Mouse (Mus musculus) spleen, adult 12 weeks (tissue): Measurements from ENCODE around the gene Cox16.
"Not testable (repeated sequence)": the region's sequence is repeated elsewhere in the genome, so short reads cannot be mapped to it uniquely, and the experiment has no call there.

ENCODE experiments used
- DNase-seq: peaks from one replicate; pipeline ENCODE4 v3.0.0; 2022; ENCODE audit warnings: low spot score

Gene Cox16

DNA sequence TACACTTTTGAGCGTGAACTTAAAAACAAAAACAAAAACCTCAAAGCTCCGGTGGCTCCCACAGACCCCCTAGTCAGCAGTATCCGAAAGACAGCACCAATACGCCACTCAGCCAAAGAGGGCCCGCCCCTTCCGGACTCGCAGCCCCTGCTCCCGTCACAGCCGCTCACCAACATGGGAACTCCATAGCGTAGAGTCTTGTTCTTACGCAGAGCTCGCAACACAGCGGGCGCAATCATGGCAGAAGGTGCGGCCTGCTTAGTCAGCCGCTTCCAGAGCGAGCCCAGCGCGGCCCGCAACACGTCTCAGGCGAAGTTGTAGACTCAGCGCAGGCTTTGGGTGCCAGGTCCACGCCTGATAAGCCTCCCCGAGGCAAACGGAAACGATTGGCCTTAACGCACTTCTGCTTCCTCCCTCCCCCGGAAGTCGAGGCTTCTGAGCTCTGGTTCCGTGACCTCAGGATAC is at the start of gene Cox16:
Cox16 (minus strand) TSS at position 401 of the 465 bp plus-strand sequence.
- DNase-seq, result peak; percentile 69

GRCm38 (mm10) chr12:81533029-81533419 is 48.1 kb upstream of the Cox16 start:
- no peak for DNase-seq

- DNase-seq, result peak; percentile 61
Observed at GRCm38 (mm10) chr12:81532316-81533028, 47.5 kb upstream of the Cox16 start, which contains the start of the genes Gm20498 and Synj2bp. TSS of gene Gm20498 (minus strand) at chr12:81532905. TSS of gene Synj2bp (minus strand) at chr12:81532911.

DNA sequence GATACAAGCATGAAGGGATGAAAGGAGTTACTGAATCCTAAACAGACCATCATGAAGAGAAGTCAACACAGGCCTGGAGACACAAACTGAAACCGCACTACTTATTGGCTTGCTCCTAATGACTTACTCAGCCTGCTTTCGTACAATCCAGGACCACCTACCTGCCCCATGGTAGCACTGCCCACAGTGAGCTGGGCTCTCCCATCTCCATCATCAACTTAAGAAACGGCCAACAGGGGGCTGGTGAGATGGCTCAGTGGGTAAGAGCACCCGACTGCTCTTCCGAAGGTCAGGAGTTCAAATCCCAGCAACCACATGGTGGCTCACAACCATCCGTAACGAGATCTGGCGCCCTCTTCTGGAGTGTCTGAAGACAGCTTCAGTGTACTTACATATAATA is 45.7 kb upstream of the Cox16 start:
- DNase-seq, result not testable (repeated sequence)

DNA sequence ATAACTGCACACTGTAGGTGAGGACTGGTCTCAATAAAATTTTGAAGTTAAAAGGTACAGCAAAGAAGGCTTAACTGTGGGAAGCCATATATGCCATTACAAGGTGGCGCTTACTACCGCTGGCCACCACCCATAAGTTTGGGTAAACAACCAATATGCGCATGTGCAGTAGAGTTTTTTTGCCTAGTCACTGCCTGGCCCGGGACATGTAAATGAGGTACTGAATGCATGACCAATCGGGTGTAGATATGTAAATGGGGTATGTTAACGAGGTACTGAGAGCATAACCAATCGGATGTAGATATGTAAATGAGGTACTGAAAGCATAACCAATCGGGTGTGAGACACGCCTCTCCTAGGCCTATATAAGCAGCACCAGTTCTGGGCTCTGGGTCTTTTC is 12.0 kb upstream of the Cox16 start:
- not testable (repeated sequence) for DNase-seq

DNA sequence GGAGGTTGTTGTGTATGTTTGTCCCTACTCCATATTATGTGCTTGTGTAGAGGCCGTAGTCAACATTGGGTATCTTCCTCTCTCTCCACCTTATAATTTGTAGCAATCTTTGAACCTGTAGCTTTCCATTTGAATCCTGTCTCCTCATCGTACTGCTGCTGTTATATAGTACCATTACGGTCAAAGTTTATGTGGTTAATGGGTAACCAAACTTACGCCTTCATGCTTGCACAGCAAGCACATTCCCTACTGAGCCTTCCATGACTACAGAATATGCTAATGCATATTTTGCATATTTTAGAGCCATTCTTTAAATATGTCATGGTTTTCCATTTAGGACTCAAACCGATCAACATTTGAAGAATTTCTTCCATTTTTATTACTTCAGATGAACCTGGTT is 5.6 kb upstream of the Cox16 start:
- no peak for DNase-seq

- no peak for DNase-seq
Observed at GRCm38 (mm10) chr12:81485311-81485710, 384 bp upstream of the Cox16 start.

GRCm38 (mm10) chr12:81484212-81484611 is 715 bp downstream of the Cox16 start:
- DNase-seq, result no peak

DNA sequence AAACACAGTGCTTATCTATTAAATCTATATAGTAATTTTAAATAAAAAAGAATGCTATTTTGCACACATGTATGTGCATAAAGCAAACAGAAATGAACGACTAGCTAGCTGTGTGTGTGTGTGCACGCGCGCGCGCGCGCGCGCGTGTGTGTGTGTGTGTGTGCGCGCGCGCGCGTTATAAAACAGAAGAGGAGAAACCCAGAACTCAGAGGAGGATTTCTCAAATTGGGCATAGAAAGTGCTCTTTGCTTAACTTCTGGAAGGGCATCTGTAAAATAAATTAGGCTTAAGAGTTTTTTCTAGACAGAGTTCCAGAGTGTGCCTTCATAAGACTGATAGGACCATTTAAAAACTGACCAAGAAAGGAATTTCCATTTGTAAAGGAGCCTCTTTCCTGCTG is 1.3 kb downstream of the Cox16 start:
- no peak for DNase-seq

DNA sequence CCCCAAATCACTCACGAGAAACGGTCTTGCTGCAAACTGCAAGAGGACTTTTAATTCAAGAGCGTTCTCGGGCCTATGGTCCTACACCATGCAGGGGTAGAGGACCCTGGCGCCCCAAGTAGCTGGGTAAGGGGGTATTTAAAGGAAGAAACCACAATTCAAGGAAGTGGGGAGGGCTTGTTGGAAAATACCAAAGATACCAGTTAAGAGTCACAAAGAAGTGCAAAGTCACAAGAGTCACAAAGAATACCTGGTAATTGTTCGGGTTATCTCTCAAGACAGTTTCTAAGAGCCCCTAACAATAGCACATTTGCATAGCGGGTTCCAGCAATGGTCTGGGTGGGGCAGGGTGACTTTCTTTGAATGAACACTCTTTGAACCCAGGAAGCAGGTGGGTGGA is 25.9 kb downstream of the Cox16 start:
- not testable (repeated sequence) for DNase-seq

GRCm38 (mm10) chr12:81438985-81439384 is 45.9 kb downstream of the Cox16 start:
- not testable (repeated sequence) for DNase-seq

- not testable (repeated sequence) for DNase-seq
Observed at GRCm38 (mm10) chr12:81434778-81435177, 50.1 kb downstream of the Cox16 start.

GRCm38 (mm10) chr12:81421846-81422245 is 63.1 kb downstream of the Cox16 start, which contains the start of gene Adam4:
TSS of gene Adam4 (minus strand) at chr12:81421946.
- DNase-seq, result no peak

DNA sequence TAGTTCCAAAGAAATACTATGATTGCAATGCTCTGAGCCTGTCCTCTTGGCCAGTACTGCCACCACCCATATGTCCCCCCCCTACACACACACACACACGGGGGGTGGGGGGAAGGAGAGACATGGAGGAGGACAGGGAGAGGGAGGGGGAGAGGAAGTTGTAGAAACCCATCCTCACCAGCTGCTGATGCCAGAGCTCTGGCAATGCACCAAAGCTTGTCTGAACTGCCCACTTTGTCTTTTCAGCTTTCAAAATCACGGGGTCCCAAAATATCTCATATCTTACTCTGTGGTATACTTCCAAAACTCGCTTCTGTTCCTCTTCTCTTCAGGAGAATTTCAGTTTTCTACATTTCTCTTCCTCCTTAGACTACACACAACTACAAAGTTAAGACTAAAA is 71.7 kb downstream of the Cox16 start:
- no peak for DNase-seq

- no peak for DNase-seq
Observed at GRCm38 (mm10) chr12:81408966-81409365, 76.0 kb downstream of the Cox16 start.

DNA sequence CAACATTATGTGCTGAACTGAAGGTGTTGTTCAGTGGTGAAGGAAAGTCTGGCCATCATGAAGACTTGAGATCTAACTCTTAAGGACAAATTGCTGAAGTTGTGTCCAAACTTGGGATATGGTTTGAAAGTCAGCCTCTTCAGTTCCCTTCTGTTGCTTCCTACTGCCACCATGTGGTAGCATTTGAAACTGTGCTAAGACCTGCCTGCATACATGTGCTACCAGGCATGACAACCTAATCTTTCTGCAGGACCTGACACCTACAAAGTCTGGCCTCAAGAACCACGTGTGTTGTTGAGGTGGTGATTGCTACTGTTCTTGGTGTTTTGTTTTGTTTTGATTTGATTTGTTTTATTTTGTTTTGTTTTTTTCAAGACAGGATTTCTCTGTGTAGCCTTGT is 82.7 kb downstream of the Cox16 start:
- no peak for DNase-seq

DNA sequence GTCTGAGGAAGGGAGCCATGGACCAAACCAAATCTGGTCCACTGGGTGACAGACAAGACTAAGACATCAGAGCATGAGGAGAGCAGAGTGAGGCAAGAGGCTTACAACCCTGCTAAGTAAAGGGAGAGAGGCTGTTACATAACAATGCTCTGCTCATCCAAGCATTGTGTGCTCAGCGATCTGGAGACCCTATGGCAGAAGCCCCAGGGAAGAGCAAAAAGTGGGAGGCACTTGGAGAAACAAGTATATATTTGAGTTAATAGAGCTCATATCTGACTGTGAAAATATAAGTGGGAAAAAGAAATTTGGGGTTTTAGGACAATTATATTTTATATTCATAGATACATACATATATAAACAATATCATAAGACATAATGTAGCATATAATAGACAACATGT is 105.6 kb downstream of the Cox16 start, which contains the start of gene Gm4787:
Gm4787 (minus strand) TSS at position 101 of the 400 bp plus-strand sequence.
- DNase-seq, result not testable (repeated sequence)

- DNase-seq, result no peak
Observed at GRCm38 (mm10) chr12:81333841-81334240, 151.1 kb downstream of the Cox16 start.

GRCm38 (mm10) chr12:81332875-81333421 is 152.0 kb downstream of the Cox16 start, which contains the start of gene Slc8a3:
TSS of gene Slc8a3 (minus strand) at chr12:81333180.
- no peak for DNase-seq

- DNase-seq, result no peak
Observed at GRCm38 (mm10) chr12:81331937-81332874, 152.7 kb downstream of the Cox16 start.

- no peak for DNase-seq
Observed at GRCm38 (mm10) chr12:81331046-81331638, 153.8 kb downstream of the Cox16 start.

GRCm38 (mm10) chr12:81324991-81325390 is 159.9 kb downstream of the Cox16 start:
- no peak for DNase-seq
